Mouse (Mus musculus): ENCODE results near the gene Dtx3. TPM values are rescaled to one million over a fixed set of nuclear protein-coding genes. Genes with fewer than 3 reads are reported as not detected.

Gene Dtx3
- polyA plus RNA-seq, 1 experiment from 2014 or later = 130 TPM

GRCm38 (mm10) chr10:127147135-127147534 is 48.4 kb downstream of the Dtx3 start:
- WGBS = 85% methylated on average over 6 of the region's 6 CpGs

GRCm38 (mm10) chr10:127145303-127145702 is 50.2 kb downstream of the Dtx3 start:
- Histone ChIP-seq H3K36me3 (ENCODE audit: control insufficient read depth, insufficient read depth, low read length) (no peaks in the 10 kb centered on the region), H3K4me2 (no peak overlapping the region), H3K4me3 (ENCODE audit: low read depth, low read length) (no peak overlapping the region), H3K4me1 (ENCODE audit: control insufficient read depth, insufficient read depth, low read length) (no peaks in the 10 kb centered on the region), H3K9ac (ENCODE audit: low read length) (no peak overlapping the region), H3K9me3 (ENCODE audit: control insufficient read depth, low read length) (no peaks in the 10 kb centered on the region), H3K27me3 (ENCODE audit: control insufficient read depth, insufficient read depth, low read length) (no peaks in the 10 kb centered on the region), H3K27ac (ENCODE audit: low read depth, low read length) (no peak overlapping the region)
- no peak for DNase-seq (ENCODE audit: low spot score, missing footprints)
- 82% methylated on average over 4 of the region's 5 CpGs for WGBS
- ATAC-seq (ENCODE audit: low FRiP score) = no peak

More at GRCm38 (mm10) chr10:127147135-127147534, 48.4 kb downstream of the Dtx3 start:
- no peaks in the 10 kb centered on the region for H3K27me3 ChIP-seq (ENCODE audit: control insufficient read depth, insufficient read depth, low read length)
- H3K36me3 ChIP-seq (ENCODE audit: control insufficient read depth, insufficient read depth, low read length) = no peaks in the 10 kb centered on the region
- DNase-seq (ENCODE audit: low spot score, missing footprints) (no peak), ATAC-seq (ENCODE audit: low FRiP score) (no peak)
- H3K4me1 ChIP-seq (ENCODE audit: control insufficient read depth, insufficient read depth, low read length) = no peaks in the 10 kb centered on the region
- H3K9ac ChIP-seq (ENCODE audit: low read length) = no peak overlapping the region
- H3K4me3 ChIP-seq (ENCODE audit: low read depth, low read length) = no peak overlapping the region
- H3K9me3 ChIP-seq (ENCODE audit: control insufficient read depth, low read length) = no peaks in the 10 kb centered on the region
- no peak overlapping the region for H3K27ac ChIP-seq (ENCODE audit: low read depth, low read length)
- no peak overlapping the region for H3K4me2 ChIP-seq

GRCm38 (mm10) chr10:127144536-127144935 is 51.0 kb downstream of the Dtx3 start:
- no peak overlapping the region for H3K27ac ChIP-seq (ENCODE audit: low read depth, low read length)
- H3K27me3 ChIP-seq (ENCODE audit: control insufficient read depth, insufficient read depth, low read length) = no peaks in the 10 kb centered on the region
- H3K9me3 ChIP-seq (ENCODE audit: control insufficient read depth, low read length) = no peaks in the 10 kb centered on the region
- H3K4me3 ChIP-seq (ENCODE audit: low read depth, low read length) = no peak overlapping the region
- no peak overlapping the region for H3K4me2 ChIP-seq
- 93% methylated on average over 7 of the region's 7 CpGs for WGBS
- DNase-seq (ENCODE audit: low spot score, missing footprints) (no peak), ATAC-seq (ENCODE audit: low FRiP score) (no peak)
- H3K4me1 ChIP-seq (ENCODE audit: control insufficient read depth, insufficient read depth, low read length) = no peaks in the 10 kb centered on the region
- H3K36me3 ChIP-seq (ENCODE audit: control insufficient read depth, insufficient read depth, low read length) = no peaks in the 10 kb centered on the region
- no peak overlapping the region for H3K9ac ChIP-seq (ENCODE audit: low read length)

GRCm38 (mm10) chr10:127143228-127143627 is 52.3 kb downstream of the Dtx3 start:
- Histone ChIP-seq H3K9ac (ENCODE audit: low read length) (no peak overlapping the region), H3K4me3 (ENCODE audit: low read depth, low read length) (no peak overlapping the region), H3K27me3 (ENCODE audit: control insufficient read depth, insufficient read depth, low read length) (no peaks in the 10 kb centered on the region), H3K4me2 (no peak overlapping the region), H3K9me3 (ENCODE audit: control insufficient read depth, low read length) (no peaks in the 10 kb centered on the region), H3K36me3 (ENCODE audit: control insufficient read depth, insufficient read depth, low read length) (no peaks in the 10 kb centered on the region), H3K27ac (ENCODE audit: low read depth, low read length) (no peak overlapping the region), H3K4me1 (ENCODE audit: control insufficient read depth, insufficient read depth, low read length) (no peaks in the 10 kb centered on the region)
- no peak for ATAC-seq (ENCODE audit: low FRiP score)
- WGBS = 86% methylated on average over 8 of the region's 8 CpGs
- DNase-seq (ENCODE audit: low spot score, missing footprints) = no peak

GRCm38 (mm10) chr10:127141500-127141899 is 54.0 kb downstream of the Dtx3 start:
- 78% methylated on average over 8 of the region's 8 CpGs for WGBS
- DNase-seq (ENCODE audit: low spot score, missing footprints) (no peak), ATAC-seq (ENCODE audit: low FRiP score) (no peak)
- Histone ChIP-seq H3K4me1 (ENCODE audit: control insufficient read depth, insufficient read depth, low read length) (no peaks in the 10 kb centered on the region), H3K27me3 (ENCODE audit: control insufficient read depth, insufficient read depth, low read length) (no peaks in the 10 kb centered on the region), H3K36me3 (ENCODE audit: control insufficient read depth, insufficient read depth, low read length) (no peaks in the 10 kb centered on the region), H3K27ac (ENCODE audit: low read depth, low read length) (no peak overlapping the region), H3K4me2 (no peak overlapping the region), H3K9ac (ENCODE audit: low read length) (no peak overlapping the region), H3K4me3 (ENCODE audit: low read depth, low read length) (no peak overlapping the region), H3K9me3 (ENCODE audit: control insufficient read depth, low read length) (no peaks in the 10 kb centered on the region)

GRCm38 (mm10) chr10:127140971-127141370 is 54.6 kb downstream of the Dtx3 start:
- no peak overlapping the region for H3K4me3 ChIP-seq (ENCODE audit: low read depth, low read length)
- no peak overlapping the region for H3K4me2 ChIP-seq
- no peaks in the 10 kb centered on the region for H3K4me1 ChIP-seq (ENCODE audit: control insufficient read depth, insufficient read depth, low read length)
- no peaks in the 10 kb centered on the region for H3K27me3 ChIP-seq (ENCODE audit: control insufficient read depth, insufficient read depth, low read length)
- ATAC-seq (ENCODE audit: low FRiP score) = no peak
- H3K27ac ChIP-seq (ENCODE audit: low read depth, low read length) = no peak overlapping the region
- H3K36me3 ChIP-seq (ENCODE audit: control insufficient read depth, insufficient read depth, low read length) = no peaks in the 10 kb centered on the region
- H3K9ac ChIP-seq (ENCODE audit: low read length) = no peak overlapping the region
- H3K9me3 ChIP-seq (ENCODE audit: control insufficient read depth, low read length) = no peaks in the 10 kb centered on the region
- no peak for DNase-seq (ENCODE audit: low spot score, missing footprints)
- WGBS = 89% methylated on average over 11 of the region's 11 CpGs

Other genes starting within 250 kb of the Dtx3 start
- 40.6 and 42.8 TPM in 2 replicates for gene Ctdsp2, start 217.0 kb downstream of the Dtx3 start, polyA plus RNA-seq (2014; fragmentation: Nextera tagmentation; extraction: Ambion mirVana)
- 1.1 and 1.6 TPM in 2 replicates for gene Avil, start 195.0 kb downstream of the Dtx3 start, polyA plus RNA-seq (2014; fragmentation: Nextera tagmentation; extraction: Ambion mirVana)
- gene Tsfm, start 164.9 kb downstream of the Dtx3 start, polyA plus RNA-seq (2014; fragmentation: Nextera tagmentation; extraction: Ambion mirVana) = 80.7 and 86.0 TPM in 2 replicates
- gene Mettl1, start 154.3 kb downstream of the Dtx3 start, polyA plus RNA-seq (2014; fragmentation: Nextera tagmentation; extraction: Ambion mirVana) = 36.5 and 37.4 TPM in 2 replicates
- 0.06 and 0.11 TPM in 2 replicates for gene Eef1akmt3, start 154.2 kb downstream of the Dtx3 start, polyA plus RNA-seq (2014; fragmentation: Nextera tagmentation; extraction: Ambion mirVana)
- not detected in 2 replicates for gene Cyp27b1, start 147.5 kb downstream of the Dtx3 start, polyA plus RNA-seq (2014; fragmentation: Nextera tagmentation; extraction: Ambion mirVana)
- 3.2 and 3.7 TPM in 2 replicates for gene March9, start 135.5 kb downstream of the Dtx3 start, polyA plus RNA-seq (2014; fragmentation: Nextera tagmentation; extraction: Ambion mirVana)
- 2,818 and 2,848 TPM in 2 replicates for gene Cdk4, start 132.2 kb downstream of the Dtx3 start, polyA plus RNA-seq (2014; fragmentation: Nextera tagmentation; extraction: Ambion mirVana)
- gene Tspan31, start 125.5 kb downstream of the Dtx3 start, polyA plus RNA-seq (2014; fragmentation: Nextera tagmentation; extraction: Ambion mirVana) = 98.6 and 117 TPM in 2 replicates
- gene Agap2, start 120.4 kb downstream of the Dtx3 start, polyA plus RNA-seq (2014; fragmentation: Nextera tagmentation; extraction: Ambion mirVana) = 0.66 and 0.89 TPM in 2 replicates
- gene Os9, start 74.6 kb downstream of the Dtx3 start, polyA plus RNA-seq (2014; fragmentation: Nextera tagmentation; extraction: Ambion mirVana) = 43.1 and 49.7 TPM in 2 replicates
- 8.1 and 9.4 TPM in 2 replicates for gene B4galnt1, start 30.5 kb downstream of the Dtx3 start, polyA plus RNA-seq (2014; fragmentation: Nextera tagmentation; extraction: Ambion mirVana)
- gene Slc26a10, start 15.1 kb downstream of the Dtx3 start, polyA plus RNA-seq (2014; fragmentation: Nextera tagmentation; extraction: Ambion mirVana) = 0.51 and 0.58 TPM in 2 replicates
- gene Arhgef25, start 5.6 kb downstream of the Dtx3 start, polyA plus RNA-seq (2014; fragmentation: Nextera tagmentation; extraction: Ambion mirVana) = 25.8 and 28.2 TPM in 2 replicates
- 10.3 and 11.4 TPM in 2 replicates for gene Pip4k2c, start 15.9 kb upstream of the Dtx3 start, polyA plus RNA-seq (2014; fragmentation: Nextera tagmentation; extraction: Ambion mirVana)
- 26.3 and 31.1 TPM in 2 replicates for gene Kif5a, start 67.6 kb upstream of the Dtx3 start, polyA plus RNA-seq (2014; fragmentation: Nextera tagmentation; extraction: Ambion mirVana)
- gene Dctn2, start 70.6 kb upstream of the Dtx3 start, polyA plus RNA-seq (2014; fragmentation: Nextera tagmentation; extraction: Ambion mirVana) = 196 and 206 TPM in 2 replicates
- gene Mbd6, start 93.3 kb upstream of the Dtx3 start, polyA plus RNA-seq (2014; fragmentation: Nextera tagmentation; extraction: Ambion mirVana) = 12.3 and 16.3 TPM in 2 replicates
- gene Mars, start 116.1 kb upstream of the Dtx3 start, polyA plus RNA-seq (2014; fragmentation: Nextera tagmentation; extraction: Ambion mirVana) = 185 and 187 TPM in 2 replicates
- 1.1 and 1.4 TPM in 2 replicates for gene Arhgap9, start 126.2 kb upstream of the Dtx3 start, polyA plus RNA-seq (2014; fragmentation: Nextera tagmentation; extraction: Ambion mirVana)
- gene Gli1, start 146.2 kb upstream of the Dtx3 start, polyA plus RNA-seq (2014; fragmentation: Nextera tagmentation; extraction: Ambion mirVana) = 3.1 and 4.1 TPM in 2 replicates
- not detected in 2 replicates for gene Inhbe, start 158.7 kb upstream of the Dtx3 start, polyA plus RNA-seq (2014; fragmentation: Nextera tagmentation; extraction: Ambion mirVana)
- not detected in 2 replicates for gene Inhbc, start 174.7 kb upstream of the Dtx3 start, polyA plus RNA-seq (2014; fragmentation: Nextera tagmentation; extraction: Ambion mirVana)
- gene R3hdm2, start 184.6 kb upstream of the Dtx3 start, polyA plus RNA-seq (2014; fragmentation: Nextera tagmentation; extraction: Ambion mirVana) = 27.0 and 27.7 TPM in 2 replicates